Mouse (Mus musculus) MEL (cell line): ENCODE data around the gene Nrbf2. TPM values are rescaled to one million over a fixed set of nuclear protein-coding genes. Genes with fewer than 3 reads are reported as not detected.

ENCODE experiments used
- DNase-seq: peaks from one replicate; pipeline ENCODE4 v3.0.0; 2011; ENCODE audit warnings: low read depth, low spot score
- H3K27ac ChIP-seq: 2 replicates; pipeline ENCODE4 v1.5.1; 2012; ENCODE audit warnings: low read depth, mild to moderate bottlenecking, control low read depth, low read length, moderate library complexity; ENCODE audit not compliant: control insufficient read depth
- H3K27me3 ChIP-seq, 2 experiments: fragments of 150-350 bp in 1 of 2; sonication (generic) in 1 of 2; 2 replicates each; pipeline ENCODE4 v1.6.1; 2012; ENCODE audit warnings: low read length in 2 of 2, mild to moderate bottlenecking in 2 of 2, improper control_type of control experiment in 1 of 2, moderate library complexity in 1 of 2; ENCODE audit not compliant: insufficient read depth in 2 of 2, control insufficient read depth in 1 of 2
- H3K36me3 ChIP-seq, 2 experiments: 2 replicates each; pipeline ENCODE4 v1.6.1; 2012 to 2014; ENCODE audit warnings: low read length in 2 of 2, improper control_type of control experiment in 1 of 2, inconsistent platforms in 1 of 2, mild to moderate bottlenecking in 1 of 2; ENCODE audit not compliant: insufficient read depth in 2 of 2, control insufficient read depth in 1 of 2
- H3K4me1 ChIP-seq, 2 experiments: fragments of 150-350 bp in 1 of 2; sonication (generic) in 1 of 2; 2 replicates each; pipeline ENCODE4 v1.6.1; 2012; ENCODE audit warnings: low read length in 2 of 2, improper control_type of control experiment in 1 of 2, mild to moderate bottlenecking in 1 of 2; ENCODE audit not compliant: insufficient read depth in 2 of 2, control insufficient read depth in 1 of 2
- H3K4me3 ChIP-seq, 2 experiments: fragments of 150-350 bp in 1 of 2; sonication (generic) in 1 of 2; 2 replicates each; pipeline ENCODE4 v1.5.1; 2012; ENCODE audit warnings: low read depth in 2 of 2, low read length in 2 of 2, mild to moderate bottlenecking in 2 of 2, moderate library complexity in 2 of 2, control low read depth in 1 of 2, improper control_type of control experiment in 1 of 2; ENCODE audit not compliant: control insufficient read depth in 1 of 2, insufficient read depth in 1 of 2
- H3K79me2 ChIP-seq: 2 replicates; pipeline ENCODE4 v1.6.1; 2012; ENCODE audit warnings: mild to moderate bottlenecking, low read length, moderate library complexity; ENCODE audit not compliant: control insufficient read depth, poor library complexity, insufficient read depth
- H3K9ac ChIP-seq: 2 replicates; pipeline ENCODE4 v1.6.1; 2012; ENCODE audit warnings: low read depth, mild to moderate bottlenecking, control low read depth, low read length, moderate library complexity; ENCODE audit not compliant: control insufficient read depth, poor library complexity, severe bottlenecking
- H3K9me3 ChIP-seq: fragments of 150-350 bp; sonication (generic); replicated peaks from 2 replicates; pipeline ENCODE4 v1.6.1; 2012; ENCODE audit warnings: mild to moderate bottlenecking, low read length, improper control_type of control experiment, moderate library complexity; ENCODE audit not compliant: insufficient read depth
- CTCF ChIP-seq, 3 experiments: IDR thresholded peaks in 2 of 3; conservative IDR thresholded peaks in 1 of 3; 2 replicates each; pipeline ENCODE4 v1.5.1; 2011 to 2012; ENCODE audit warnings: low read length in 3 of 3, low read depth in 2 of 3, mild to moderate bottlenecking in 2 of 3, improper control_type of control experiment in 1 of 3, inconsistent platforms in 1 of 3, mixed read lengths in 1 of 3, moderate library complexity in 1 of 3; ENCODE audit not compliant: control insufficient read depth in 1 of 3, insufficient read depth in 1 of 3, poor library complexity in 1 of 3, severe bottlenecking in 1 of 3
- EP300 ChIP-seq, 2 experiments: IDR thresholded peaks; 2 replicates each; pipeline ENCODE4 v1.6.1; 2011; ENCODE audit warnings: improper control_type of control experiment in 2 of 2, low read length in 2 of 2, low read depth in 1 of 2, mild to moderate bottlenecking in 1 of 2
- ETS1 ChIP-seq: IDR thresholded peaks from 2 replicates; pipeline ENCODE4 v1.6.1; 2012; ENCODE audit warnings: low read depth, mild to moderate bottlenecking, inconsistent platforms, low read length, improper control_type of control experiment, moderate library complexity
- GATA1 ChIP-seq: IDR thresholded peaks from 2 replicates; pipeline ENCODE4 v1.6.1; 2011; ENCODE audit warnings: low read depth, low read length, improper control_type of control experiment
- HCFC1 ChIP-seq: IDR thresholded peaks from 2 replicates; pipeline ENCODE4 v1.6.1; 2012; ENCODE audit warnings: low read depth, mild to moderate bottlenecking, inconsistent platforms, low read length, improper control_type of control experiment, moderate library complexity
- JUND ChIP-seq: IDR thresholded peaks from 2 replicates; pipeline ENCODE4 v1.6.1; 2011; ENCODE audit warnings: low read depth, mild to moderate bottlenecking, improper control_type of control experiment, low read length
- MAFK ChIP-seq: IDR thresholded peaks from 2 replicates; pipeline ENCODE4 v1.6.1; 2011; ENCODE audit warnings: low read depth, mild to moderate bottlenecking, low read length, improper control_type of control experiment, borderline replicate concordance
- MAX ChIP-seq: IDR thresholded peaks from 2 replicates; pipeline ENCODE4 v1.6.1; 2011; ENCODE audit warnings: low read length, improper control_type of control experiment
- MEF2A ChIP-seq: IDR thresholded peaks from 2 replicates; pipeline ENCODE4 v1.6.1; 2014; ENCODE audit warnings: low read depth, mild to moderate bottlenecking, inconsistent platforms, low read length, improper control_type of control experiment; ENCODE audit not compliant: poor library complexity, insufficient replicate concordance, severe bottlenecking; ENCODE audit errors: extremely low read depth
- MXI1 ChIP-seq: IDR thresholded peaks from 2 replicates; pipeline ENCODE4 v1.6.1; 2011; ENCODE audit warnings: mild to moderate bottlenecking, low read depth, low read length, improper control_type of control experiment
- MYC ChIP-seq: IDR thresholded peaks from 2 replicates; pipeline ENCODE4 v1.6.1; 2011; ENCODE audit warnings: low read depth, mild to moderate bottlenecking, low read length, improper control_type of control experiment, moderate library complexity
- POLR2AphosphoS2 ChIP-seq: IDR thresholded peaks from 2 replicates; pipeline ENCODE4 v1.6.1; 2011; ENCODE audit warnings: low read length, improper control_type of control experiment
- SIN3A ChIP-seq: IDR thresholded peaks from 2 replicates; pipeline ENCODE4 v1.6.1; 2012; ENCODE audit warnings: low read length, improper control_type of control experiment, inconsistent platforms
- TBP ChIP-seq: IDR thresholded peaks from 2 replicates; pipeline ENCODE4 v1.8.0; 2011; ENCODE audit warnings: low read depth, low read length, improper control_type of control experiment
- TCF12 ChIP-seq: IDR thresholded peaks from 2 replicates; pipeline ENCODE4 v1.6.1; 2014; ENCODE audit warnings: low read depth, mild to moderate bottlenecking, inconsistent platforms, low read length, improper control_type of control experiment, moderate library complexity
- ZKSCAN1 ChIP-seq: IDR thresholded peaks from 2 replicates; pipeline ENCODE4 v1.6.1; 2012; ENCODE audit warnings: low read depth, mild to moderate bottlenecking, inconsistent platforms, low read length, improper control_type of control experiment, moderate library complexity
- ZNF384 ChIP-seq: IDR thresholded peaks from 2 replicates; pipeline ENCODE4 v1.6.1; 2012; ENCODE audit warnings: low read depth, mild to moderate bottlenecking, inconsistent platforms, low read length, improper control_type of control experiment
- polyA plus RNA-seq, 2 experiments: library from polyadenylated mRNA; stranded (reverse) in 1 of 2; unstranded in 1 of 2; fragments of >175 nt in 1 of 2; fragments of >200 nt in 1 of 2; gene quantifications; 2 replicates each; pipeline versions ENCODE4 v1.2.1 to v1.2.4; 2012; ENCODE audit warnings: low replicate concordance in 2 of 2, low read depth in 1 of 2; ENCODE audit not compliant: insufficient read length in 2 of 2, insufficient read depth in 1 of 2, missing spikeins in 1 of 2
- total RNA-seq: library from RNA; depleted of rRNA; stranded (reverse); fragments of 300-350 nt; gene quantifications from 2 replicates; pipeline ENCODE4 v1.2.3, GENCODE M21; 2012

Gene Nrbf2
- total and polyA plus RNA-seq, 3 experiments: 19.5 to 38.9 TPM; not detected in 1

DNA sequence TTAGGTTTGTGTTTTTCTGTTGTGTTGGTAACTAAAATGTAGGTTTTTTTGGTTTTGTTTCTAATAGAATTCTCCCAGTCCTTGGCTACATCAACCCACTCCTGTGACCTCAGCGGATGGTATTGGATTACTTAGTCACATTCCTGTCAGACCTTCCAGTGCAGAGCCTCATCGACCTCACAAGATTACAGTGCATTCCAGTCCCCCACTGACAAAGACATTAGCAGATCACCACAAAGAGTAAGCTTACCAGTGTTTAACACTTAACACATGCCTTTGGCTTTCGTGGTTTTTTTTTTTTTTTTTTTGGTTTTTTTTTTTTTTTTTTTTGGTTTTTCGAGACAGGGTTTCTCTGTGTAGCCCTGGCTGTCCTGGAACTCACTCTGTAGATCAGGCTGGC lies 61.2 kb downstream of the Nrbf2 start:
- Histone ChIP-seq H3K36me3 (peaks cover 20 to 24% of the 10 kb centered on the region in 2 experiments), H3K27ac (no peak overlapping the region), H3K9me3 (no peaks in the 10 kb centered on the region)

GRCm38 (mm10) chr10:67221284-67221683 lies 63.8 kb downstream of the Nrbf2 start:
- peaks cover 7% of the 10 kb centered on the region; the same call in 1 of the 2 replicates for H3K79me2 ChIP-seq
- no peak overlapping the region for H3K4me3 ChIP-seq
- no peak for TF ChIP-seq MEF2A
- no peak for TF ChIP-seq ZNF384
- no peak for TF ChIP-seq MYC
- TF ChIP-seq CTCF (IDR thresholded peaks at IDR 0.05 in 2 of 3, conservative IDR thresholded peaks at IDR 0.05 in 1 of 3; ENCODE audit: control insufficient read depth in 1 of 3, insufficient read depth in 1 of 3, low read depth in 2 of 3, low read length in 3 of 3, poor library complexity in 1 of 3, severe bottlenecking in 1 of 3): no peak
- TF ChIP-seq HCFC1: no peak
- TF ChIP-seq EP300 (IDR thresholded peaks at IDR 0.05; ENCODE audit: low read depth in 1 of 2, low read length in 2 of 2): peak; percentile 47 to 65
- TF ChIP-seq SIN3A: peak; percentile 70
- no peak for TF ChIP-seq JUND
- peak; percentile 36; the same call in 1 of the 2 replicates for TF ChIP-seq MXI1
- no peak for TF ChIP-seq TBP
- TF ChIP-seq GATA1: peak; percentile 69
- no peak for TF ChIP-seq POLR2AphosphoS2
- TF ChIP-seq MAFK: no peak
- TF ChIP-seq ZKSCAN1: no peak
- peak; percentile 52 for TF ChIP-seq ETS1
- TF ChIP-seq TCF12: peak; percentile 61; the same call in 1 of the 2 replicates
- no peak for TF ChIP-seq MAX
- TF ChIP-seq, all 39 proteins: peak for 6
- H3K4me1 ChIP-seq: peaks cover 6 to 11% of the 10 kb centered on the region in 2 experiments
- DNase-seq: peak; percentile 70
- H3K27ac ChIP-seq: peak overlapping the region; percentile 52
- H3K36me3 ChIP-seq: peaks cover 20 to 30% of the 10 kb centered on the region in 2 experiments
- H3K27me3 ChIP-seq: no peaks in the 10 kb centered on the region
- H3K9ac ChIP-seq: 0 out of 2 replicates have a peak overlapping the region, but pooled peaks have one; percentile 22
- no peaks in the 10 kb centered on the region for H3K9me3 ChIP-seq

More for the DNA sequence above, 61.2 kb downstream of the Nrbf2 start:
- TF ChIP-seq MXI1 (no peak), ZNF384 (peak; percentile 41; the same call in 1 of the 2 replicates)
- no peak overlapping the region for H3K4me3 ChIP-seq
- H3K79me2 ChIP-seq: peaks cover 7% of the 10 kb centered on the region; the same call in 1 of the 2 replicates
- H3K27me3 ChIP-seq: no peaks in the 10 kb centered on the region
- DNase-seq: no peak
- H3K9ac ChIP-seq: no peak overlapping the region
- H3K4me1 ChIP-seq: peaks cover 6 to 11% of the 10 kb centered on the region in 2 experiments
